Mouse (Mus musculus): ENCODE results near the gene Ssc5d. TPM values are rescaled to one million over a fixed set of nuclear protein-coding genes. Genes with fewer than 3 reads are reported as not detected.

Gene Ssc5d
- polyA plus RNA-seq, 1 experiment from 2014 or later, result 0.85 TPM

- H3K4me1 ChIP-seq (ENCODE audit: control insufficient read depth, insufficient read depth, low read length), result peaks cover 38% of the 10 kb centered on the region
- WGBS, result 0% methylated on average over 14 of the region's 14 CpGs
- H3K9ac ChIP-seq (ENCODE audit: low read depth, low read length), result peak overlapping the region; percentile 85
- H3K4me2 ChIP-seq (ENCODE audit: low read length), result peak overlapping the region; percentile 92
- H3K36me3 ChIP-seq (ENCODE audit: control insufficient read depth, insufficient read depth, low read length), result peaks cover 14% of the 10 kb centered on the region
- peak overlapping the region; percentile 41 for H3K4me3 ChIP-seq (ENCODE audit: low read depth, low read length)
- peak; percentile 86 for ATAC-seq
- no peaks in the 10 kb centered on the region for H3K27me3 ChIP-seq (ENCODE audit: control insufficient read depth, insufficient read depth, low read depth, low read length)
- no peaks in the 10 kb centered on the region for H3K9me3 ChIP-seq (replicated peaks; ENCODE audit: control insufficient read depth, low read length, poor library complexity, severe bottlenecking)
- peak overlapping the region; percentile 99 for H3K27ac ChIP-seq (ENCODE audit: low read length)
These were observed 3.1 kb upstream of the Ssc5d start for GRCm38 (mm10) chr7:4922508-4922907.

GRCm38 (mm10) chr7:4922931-4923565 is 2.5 kb upstream of the Ssc5d start:
- no peaks in the 10 kb centered on the region for H3K27me3 ChIP-seq (ENCODE audit: control insufficient read depth, insufficient read depth, low read depth, low read length)
- H3K36me3 ChIP-seq (ENCODE audit: control insufficient read depth, insufficient read depth, low read length), result peaks cover 14% of the 10 kb centered on the region
- H3K9me3 ChIP-seq (replicated peaks; ENCODE audit: control insufficient read depth, low read length, poor library complexity, severe bottlenecking), result no peaks in the 10 kb centered on the region
- peak overlapping the region; percentile 85 for H3K9ac ChIP-seq (ENCODE audit: low read depth, low read length)
- WGBS, result 0% methylated on average over 14 of the region's 14 CpGs
- peak; percentile 67 for ATAC-seq
- H3K4me2 ChIP-seq (ENCODE audit: low read length), result peak overlapping the region; percentile 92
- H3K27ac ChIP-seq (ENCODE audit: low read length), result peak overlapping the region; percentile 99
- peaks cover 38% of the 10 kb centered on the region for H3K4me1 ChIP-seq (ENCODE audit: control insufficient read depth, insufficient read depth, low read length)
- peak overlapping the region; percentile 41 for H3K4me3 ChIP-seq (ENCODE audit: low read depth, low read length)

- Histone ChIP-seq H3K36me3 (ENCODE audit: control insufficient read depth, insufficient read depth, low read length) (peaks cover 13% of the 10 kb centered on the region), H3K4me2 (ENCODE audit: low read length) (peak overlapping the region; percentile 92), H3K4me1 (ENCODE audit: control insufficient read depth, insufficient read depth, low read length) (peaks cover 38% of the 10 kb centered on the region), H3K4me3 (ENCODE audit: low read depth, low read length) (peak overlapping the region; percentile 41), H3K9ac (ENCODE audit: low read depth, low read length) (peak overlapping the region; percentile 85), H3K27ac (ENCODE audit: low read length) (peak overlapping the region; percentile 99), H3K9me3 (replicated peaks; ENCODE audit: control insufficient read depth, low read length, poor library complexity, severe bottlenecking) (no peaks in the 10 kb centered on the region), H3K27me3 (ENCODE audit: control insufficient read depth, insufficient read depth, low read depth, low read length) (no peaks in the 10 kb centered on the region)
- ATAC-seq, result peak; percentile 6
- 4% methylated on average over 37 of the region's 37 CpGs for WGBS
These were observed 1.8 kb upstream of the Ssc5d start for GRCm38 (mm10) chr7:4923586-4924364.

DNA sequence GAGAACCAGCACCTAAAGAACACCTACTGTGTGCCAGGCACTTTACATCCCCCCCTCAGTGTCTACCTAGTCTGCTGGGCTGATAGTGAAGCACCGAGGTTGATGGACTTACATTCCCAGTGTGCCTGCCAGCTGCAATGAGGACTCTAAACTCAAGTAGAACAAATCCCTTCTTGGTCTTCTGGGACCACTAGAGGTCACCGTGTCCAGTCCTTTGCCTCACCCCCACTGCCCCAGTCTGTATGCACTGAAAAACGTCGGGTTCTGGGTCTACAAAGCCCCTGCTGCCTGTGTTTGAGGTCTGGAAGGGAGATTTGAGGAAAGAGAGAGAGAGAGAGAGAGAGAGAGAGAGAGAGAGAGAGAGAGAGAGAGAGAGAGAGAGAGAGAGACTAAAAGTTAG is 1.1 kb upstream of the Ssc5d start:
- Histone ChIP-seq H3K4me2 (ENCODE audit: low read length) (peak overlapping the region; percentile 92), H3K27me3 (ENCODE audit: control insufficient read depth, insufficient read depth, low read depth, low read length) (no peaks in the 10 kb centered on the region), H3K4me1 (ENCODE audit: control insufficient read depth, insufficient read depth, low read length) (peaks cover 38% of the 10 kb centered on the region), H3K9me3 (replicated peaks; ENCODE audit: control insufficient read depth, low read length, poor library complexity, severe bottlenecking) (no peaks in the 10 kb centered on the region), H3K4me3 (ENCODE audit: low read depth, low read length) (peak overlapping the region; percentile 41), H3K27ac (ENCODE audit: low read length) (peak overlapping the region; percentile 99), H3K9ac (ENCODE audit: low read depth, low read length) (peak overlapping the region; percentile 85), H3K36me3 (ENCODE audit: control insufficient read depth, insufficient read depth, low read length) (peaks cover 11% of the 10 kb centered on the region)
- ATAC-seq, result no peak
- 0% methylated on average over 4 of the region's 4 CpGs for WGBS

GRCm38 (mm10) chr7:4924891-4925301 is 689 bp upstream of the Ssc5d start:
- Histone ChIP-seq H3K4me3 (ENCODE audit: low read depth, low read length) (no peak overlapping the region), H3K27ac (ENCODE audit: low read length) (peak overlapping the region; percentile 99), H3K36me3 (ENCODE audit: control insufficient read depth, insufficient read depth, low read length) (peaks cover 9% of the 10 kb centered on the region), H3K4me2 (ENCODE audit: low read length) (peak overlapping the region; percentile 92), H3K4me1 (ENCODE audit: control insufficient read depth, insufficient read depth, low read length) (peaks cover 38% of the 10 kb centered on the region), H3K9me3 (replicated peaks; ENCODE audit: control insufficient read depth, low read length, poor library complexity, severe bottlenecking) (no peaks in the 10 kb centered on the region), H3K9ac (ENCODE audit: low read depth, low read length) (no peak overlapping the region), H3K27me3 (ENCODE audit: control insufficient read depth, insufficient read depth, low read depth, low read length) (no peaks in the 10 kb centered on the region)
- 4% methylated on average over 3 of the region's 4 CpGs for WGBS
- ATAC-seq, result no peak

DNA sequence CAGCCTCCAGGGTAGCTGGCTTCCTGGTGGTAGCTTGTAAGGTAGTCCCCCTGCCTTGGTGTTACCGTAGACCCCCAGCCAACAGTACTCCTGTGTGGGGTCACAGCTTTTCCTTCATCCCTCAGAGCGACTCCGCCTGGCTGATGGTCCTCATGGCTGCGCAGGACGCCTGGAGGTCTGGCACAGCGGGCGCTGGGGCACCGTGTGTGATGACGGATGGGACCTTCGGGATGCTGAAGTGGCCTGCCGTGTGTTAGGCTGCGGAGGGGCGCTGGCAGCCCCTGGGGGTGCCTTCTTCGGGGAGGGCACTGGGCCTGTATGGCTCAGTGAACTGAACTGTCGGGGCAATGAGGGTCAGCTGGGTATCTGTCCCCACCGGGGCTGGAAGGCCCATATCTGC is 1.3 kb downstream of the Ssc5d start:
- 81% methylated on average over 16 of the region's 16 CpGs for WGBS
- Histone ChIP-seq H3K27ac (ENCODE audit: low read length) (no peak overlapping the region), H3K9me3 (replicated peaks; ENCODE audit: control insufficient read depth, low read length, poor library complexity, severe bottlenecking) (no peaks in the 10 kb centered on the region), H3K4me1 (ENCODE audit: control insufficient read depth, insufficient read depth, low read length) (peaks cover 26% of the 10 kb centered on the region), H3K36me3 (ENCODE audit: control insufficient read depth, insufficient read depth, low read length) (no peaks in the 10 kb centered on the region), H3K27me3 (ENCODE audit: control insufficient read depth, insufficient read depth, low read depth, low read length) (no peaks in the 10 kb centered on the region), H3K4me2 (ENCODE audit: low read length) (no peak overlapping the region), H3K4me3 (ENCODE audit: low read depth, low read length) (no peak overlapping the region), H3K9ac (ENCODE audit: low read depth, low read length) (no peak overlapping the region)
- ATAC-seq, result no peak

- no peak overlapping the region for H3K4me3 ChIP-seq (ENCODE audit: low read depth, low read length)
- WGBS, result 66% methylated on average over 8 of the region's 8 CpGs
These were observed 2.1 kb downstream of the Ssc5d start for GRCm38 (mm10) chr7:4927711-4928110.

DNA sequence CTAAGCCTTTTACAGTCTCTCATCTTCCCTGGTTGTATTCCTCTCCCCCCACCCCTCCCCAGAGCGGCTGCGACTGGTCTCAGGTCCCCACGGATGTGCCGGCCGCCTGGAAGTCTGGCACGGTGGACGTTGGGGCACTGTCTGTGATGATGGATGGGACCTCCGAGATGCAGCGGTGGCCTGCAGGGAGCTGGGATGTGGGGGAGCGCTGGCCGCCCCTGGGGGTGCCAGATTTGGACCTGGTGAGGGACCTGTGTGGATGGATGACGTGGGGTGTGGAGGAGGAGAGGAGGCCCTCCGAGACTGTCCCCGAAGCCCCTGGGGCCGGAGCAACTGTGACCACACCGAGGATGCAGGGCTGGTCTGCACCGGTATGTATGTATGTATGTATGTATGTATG is 2.7 kb downstream of the Ssc5d start:
- no peaks in the 10 kb centered on the region for H3K27me3 ChIP-seq (ENCODE audit: control insufficient read depth, insufficient read depth, low read depth, low read length)
- H3K4me1 ChIP-seq (ENCODE audit: control insufficient read depth, insufficient read depth, low read length), result peaks cover 23% of the 10 kb centered on the region
- H3K27ac ChIP-seq (ENCODE audit: low read length), result no peak overlapping the region
- WGBS, result 85% methylated on average over 17 of the region's 17 CpGs
- ATAC-seq, result no peak
- H3K4me3 ChIP-seq (ENCODE audit: low read depth, low read length), result no peak overlapping the region
- no peaks in the 10 kb centered on the region for H3K9me3 ChIP-seq (replicated peaks; ENCODE audit: control insufficient read depth, low read length, poor library complexity, severe bottlenecking)
- no peak overlapping the region for H3K4me2 ChIP-seq (ENCODE audit: low read length)
- H3K9ac ChIP-seq (ENCODE audit: low read depth, low read length), result no peak overlapping the region
- no peaks in the 10 kb centered on the region for H3K36me3 ChIP-seq (ENCODE audit: control insufficient read depth, insufficient read depth, low read length)

More at GRCm38 (mm10) chr7:4927711-4928110, 2.1 kb downstream of the Ssc5d start:
- no peaks in the 10 kb centered on the region for H3K36me3 ChIP-seq (ENCODE audit: control insufficient read depth, insufficient read depth, low read length)
- H3K27ac ChIP-seq (ENCODE audit: low read length), result no peak overlapping the region
- H3K27me3 ChIP-seq (ENCODE audit: control insufficient read depth, insufficient read depth, low read depth, low read length), result no peaks in the 10 kb centered on the region
- no peak for ATAC-seq
- H3K9ac ChIP-seq (ENCODE audit: low read depth, low read length), result no peak overlapping the region
- H3K4me1 ChIP-seq (ENCODE audit: control insufficient read depth, insufficient read depth, low read length), result peaks cover 23% of the 10 kb centered on the region
- no peaks in the 10 kb centered on the region for H3K9me3 ChIP-seq (replicated peaks; ENCODE audit: control insufficient read depth, low read length, poor library complexity, severe bottlenecking)
- no peak overlapping the region for H3K4me2 ChIP-seq (ENCODE audit: low read length)

DNA sequence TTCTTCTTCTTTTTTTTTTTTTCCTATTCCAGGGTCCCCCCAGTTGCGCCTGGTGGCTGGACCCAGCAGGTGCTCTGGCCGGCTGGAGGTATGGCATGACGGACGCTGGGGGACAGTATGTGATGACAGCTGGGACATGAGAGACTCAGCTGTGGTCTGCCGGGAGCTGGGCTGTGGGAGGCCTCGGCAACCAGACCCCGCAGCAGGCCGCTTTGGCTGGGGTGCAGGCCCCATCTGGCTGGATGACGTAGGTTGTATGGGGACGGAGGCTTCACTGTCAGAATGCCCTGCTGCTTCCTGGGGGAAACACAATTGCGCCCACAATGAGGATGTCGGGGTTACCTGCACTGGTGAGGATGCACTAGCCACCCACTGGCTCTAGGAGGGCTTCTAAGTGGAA is 7.5 kb downstream of the Ssc5d start:
- WGBS, result 85% methylated on average over 12 of the region's 12 CpGs
- no peak for ATAC-seq
- Histone ChIP-seq H3K4me2 (ENCODE audit: low read length) (no peak overlapping the region), H3K9ac (ENCODE audit: low read depth, low read length) (no peak overlapping the region), H3K9me3 (replicated peaks; ENCODE audit: control insufficient read depth, low read length, poor library complexity, severe bottlenecking) (no peaks in the 10 kb centered on the region; the same call in 1 of the 2 replicates), H3K4me3 (ENCODE audit: low read depth, low read length) (no peak overlapping the region), H3K4me1 (ENCODE audit: control insufficient read depth, insufficient read depth, low read length) (no peaks in the 10 kb centered on the region), H3K27me3 (ENCODE audit: control insufficient read depth, insufficient read depth, low read depth, low read length) (no peaks in the 10 kb centered on the region), H3K27ac (ENCODE audit: low read length) (no peak overlapping the region), H3K36me3 (ENCODE audit: control insufficient read depth, insufficient read depth, low read length) (no peaks in the 10 kb centered on the region)

All from midbrain, embryonic 16.5 days (tissue).